Mouse (Mus musculus): ENCODE measurements around the gene Wdr25. TPM values are rescaled to one million over a fixed set of nuclear protein-coding genes. Genes with fewer than 3 reads are reported as not detected.

Gene Wdr25
- polyA plus RNA-seq, 1 experiment, result 6.4 TPM

DNA sequence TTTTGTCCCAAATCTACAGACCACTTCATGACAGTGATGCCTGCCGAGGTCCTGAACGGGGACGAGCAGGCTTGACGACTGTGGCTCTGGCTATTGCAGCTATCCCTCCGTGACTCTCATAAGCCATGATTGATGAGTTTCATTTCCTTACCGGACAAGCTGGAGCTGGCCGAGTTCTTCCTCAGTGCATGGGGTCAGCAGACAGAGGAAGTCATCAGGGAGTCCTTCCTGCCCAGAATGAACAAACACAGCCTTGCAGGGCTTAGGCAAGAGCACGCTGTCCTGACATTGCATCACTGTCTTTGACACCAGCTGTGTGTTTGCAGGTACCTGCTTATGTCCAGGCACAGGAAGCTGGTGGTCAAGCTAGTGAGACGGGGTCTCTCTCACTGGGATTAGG lies 97.0 kb downstream of the Wdr25 start:
- Histone ChIP-seq H3K4me3 (ENCODE audit: extremely low read depth, insufficient read depth, insufficient read length) (no peak overlapping the region), H3K27me3 (ENCODE audit: control insufficient read depth, insufficient read depth, low read length) (no peaks in the 10 kb centered on the region), H3K27ac (ENCODE audit: insufficient read depth, low read length) (no peak overlapping the region), H3K4me1 (ENCODE audit: control insufficient read depth, insufficient read depth, insufficient read length) (peaks cover 6% of the 10 kb centered on the region; the same call in 1 of the 2 replicates), H3K36me3 (ENCODE audit: control insufficient read depth, insufficient read depth, low read length) (no peaks in the 10 kb centered on the region)
- WGBS, result 49% methylated on average over 9 of the region's 9 CpGs
- TF ChIP-seq POLR2A (IDR thresholded peaks at IDR 0.05; ENCODE audit: low read depth, low read length) (no peak), CTCF (IDR thresholded peaks at IDR 0.05; ENCODE audit: extremely low read depth, insufficient read depth, insufficient read length, insufficient replicate concordance) (no peak)
- no peak for DNase-seq (ENCODE audit: low read depth in 1 of 2, low spot score in 2 of 2)

DNA sequence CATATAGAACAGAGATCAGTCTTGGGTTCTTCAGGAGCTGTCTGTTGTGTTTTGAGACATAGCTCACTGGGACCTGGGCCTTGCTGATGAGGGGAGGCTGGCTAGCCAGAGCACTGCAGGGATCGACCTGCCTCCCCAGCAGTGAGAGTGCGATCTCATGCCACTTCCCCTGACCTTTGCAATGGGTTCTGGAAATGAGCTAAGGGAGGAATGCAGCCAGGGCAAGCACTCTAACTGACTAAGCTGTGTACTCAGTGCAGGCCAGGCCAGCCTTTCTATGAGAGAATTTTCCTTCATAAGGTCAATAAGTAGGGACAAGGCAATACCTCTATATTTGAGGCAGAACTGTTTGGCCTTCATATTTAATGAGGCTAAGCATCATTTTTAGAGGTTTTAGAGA lies 99.6 kb downstream of the Wdr25 start:
- no peak overlapping the region for H3K27ac ChIP-seq (ENCODE audit: insufficient read depth, low read length)
- 84% methylated on average over 2 of the region's 2 CpGs for WGBS
- no peaks in the 10 kb centered on the region for H3K36me3 ChIP-seq (ENCODE audit: control insufficient read depth, insufficient read depth, low read length)
- no peak overlapping the region for H3K4me3 ChIP-seq (ENCODE audit: extremely low read depth, insufficient read depth, insufficient read length)
- TF ChIP-seq CTCF (IDR thresholded peaks at IDR 0.05; ENCODE audit: extremely low read depth, insufficient read depth, insufficient read length, insufficient replicate concordance), result no peak
- H3K4me1 ChIP-seq (ENCODE audit: control insufficient read depth, insufficient read depth, insufficient read length), result peaks cover 6% of the 10 kb centered on the region; the same call in 1 of the 2 replicates
- no peak for DNase-seq (ENCODE audit: low read depth in 1 of 2, low spot score in 2 of 2)
- H3K27me3 ChIP-seq (ENCODE audit: control insufficient read depth, insufficient read depth, low read length), result no peaks in the 10 kb centered on the region

DNA sequence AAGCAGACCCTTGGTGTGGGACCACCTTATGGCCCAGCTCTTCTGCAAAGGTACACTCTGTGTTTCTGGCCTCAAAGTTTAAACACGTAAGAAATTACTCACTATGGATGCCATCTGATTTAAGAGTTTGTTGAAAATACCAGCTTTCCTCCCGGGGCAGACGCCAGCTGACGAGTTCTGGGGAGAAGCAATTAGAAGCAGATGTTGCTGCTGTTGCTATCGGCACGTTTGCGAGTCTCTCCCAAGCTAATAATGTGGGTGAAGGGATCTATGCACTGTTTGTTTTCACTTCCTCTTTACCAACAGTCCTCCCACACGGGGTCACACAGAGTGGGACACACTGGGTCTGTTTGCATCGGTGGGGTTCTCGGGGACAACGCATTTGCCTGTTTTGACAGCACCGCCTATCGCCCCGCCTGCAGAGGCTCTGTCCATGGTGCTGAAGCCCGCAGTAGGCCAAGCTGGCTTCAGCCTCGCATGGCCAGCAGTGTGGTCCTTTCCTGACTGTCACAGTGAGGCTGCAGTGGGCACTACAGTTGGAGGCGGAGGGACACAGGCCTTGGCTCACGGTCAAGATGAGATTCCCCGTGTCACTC lies 101.1 kb downstream of the Wdr25 start:
- Histone ChIP-seq H3K36me3 (ENCODE audit: control insufficient read depth, insufficient read depth, low read length) (no peaks in the 10 kb centered on the region), H3K27ac (ENCODE audit: insufficient read depth, low read length) (no peak overlapping the region), H3K27me3 (ENCODE audit: control insufficient read depth, insufficient read depth, low read length) (no peaks in the 10 kb centered on the region), H3K4me3 (ENCODE audit: extremely low read depth, insufficient read depth, insufficient read length) (no peak overlapping the region), H3K4me1 (ENCODE audit: control insufficient read depth, insufficient read depth, insufficient read length) (peaks cover 6% of the 10 kb centered on the region; the same call in 1 of the 2 replicates)
- no peak for TF ChIP-seq CTCF (IDR thresholded peaks at IDR 0.05; ENCODE audit: extremely low read depth, insufficient read depth, insufficient read length, insufficient replicate concordance)
- TF ChIP-seq POLR2A (IDR thresholded peaks at IDR 0.05; ENCODE audit: low read depth, low read length), result no peak
- 8% methylated on average over 19 of the region's 19 CpGs for WGBS
- DNase-seq (ENCODE audit: low read depth in 1 of 2, low spot score in 2 of 2), result peak; percentile 27 to 52

DNA sequence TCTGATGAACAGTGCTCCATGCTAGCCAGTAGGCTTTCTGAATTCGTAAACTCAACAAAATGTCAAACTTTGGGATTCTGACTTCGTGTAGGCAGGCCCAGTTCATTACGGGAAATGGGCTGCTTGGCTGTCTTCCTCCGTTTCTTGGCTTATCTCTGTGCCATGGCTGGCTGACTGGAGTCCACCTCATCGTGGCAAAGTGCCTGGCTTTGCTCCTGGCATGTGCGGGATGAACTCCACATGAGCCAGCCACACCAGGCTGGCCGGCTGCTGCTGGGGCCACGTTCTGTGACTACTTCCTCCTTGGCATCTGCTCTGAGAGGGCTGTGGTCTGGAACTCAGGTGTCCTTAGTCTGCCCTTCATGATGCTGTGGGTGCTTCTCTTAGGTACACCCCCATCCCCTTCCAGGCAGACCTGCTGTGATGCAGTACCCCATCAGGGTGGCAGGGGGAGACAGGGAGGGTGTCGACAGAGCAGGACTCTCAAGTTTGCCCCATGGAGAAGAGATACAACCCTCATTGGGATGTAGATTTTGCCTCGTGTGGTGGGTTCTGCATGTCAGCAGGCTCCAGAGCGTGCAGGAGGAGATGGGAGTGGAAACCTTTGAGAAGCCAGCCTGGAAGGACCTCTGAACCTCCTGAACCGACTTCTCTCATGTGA lies 102.7 kb downstream of the Wdr25 start:
- Histone ChIP-seq H3K27ac (ENCODE audit: insufficient read depth, low read length) (no peak overlapping the region), H3K36me3 (ENCODE audit: control insufficient read depth, insufficient read depth, low read length) (no peaks in the 10 kb centered on the region), H3K27me3 (ENCODE audit: control insufficient read depth, insufficient read depth, low read length) (no peaks in the 10 kb centered on the region), H3K4me1 (ENCODE audit: control insufficient read depth, insufficient read depth, insufficient read length) (peaks cover 6% of the 10 kb centered on the region; the same call in 1 of the 2 replicates), H3K4me3 (ENCODE audit: extremely low read depth, insufficient read depth, insufficient read length) (no peak overlapping the region)
- 84% methylated on average over 12 of the region's 12 CpGs for WGBS
- DNase-seq (ENCODE audit: low read depth in 1 of 2, low spot score in 2 of 2), result no peak
- TF ChIP-seq POLR2A (IDR thresholded peaks at IDR 0.05; ENCODE audit: low read depth, low read length), result no peak
- TF ChIP-seq CTCF (IDR thresholded peaks at IDR 0.05; ENCODE audit: extremely low read depth, insufficient read depth, insufficient read length, insufficient replicate concordance), result no peak

DNA sequence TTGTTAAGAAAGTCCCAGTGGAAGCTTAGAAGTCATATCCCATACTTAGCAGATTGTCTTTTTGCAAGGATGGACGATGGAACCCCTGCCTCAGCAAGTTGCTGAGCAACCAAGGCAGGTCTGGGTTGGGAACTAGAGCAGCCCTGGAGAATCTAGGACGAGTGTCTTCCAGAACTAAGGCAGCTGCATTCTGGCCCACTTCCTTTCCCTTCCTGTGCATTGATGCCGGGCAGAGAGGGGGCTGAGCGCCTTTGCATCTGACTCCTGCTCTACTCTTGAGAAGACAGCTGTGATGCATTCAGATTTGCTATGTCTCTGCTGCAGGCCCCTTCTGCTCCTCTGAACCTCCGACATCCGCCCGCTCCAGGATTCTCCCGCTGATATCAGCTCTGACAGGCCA lies 103.8 kb downstream of the Wdr25 start:
- 80% methylated on average over 8 of the region's 8 CpGs for WGBS
- Histone ChIP-seq H3K4me1 (ENCODE audit: control insufficient read depth, insufficient read depth, insufficient read length) (peaks cover 6% of the 10 kb centered on the region; the same call in 1 of the 2 replicates), H3K27me3 (ENCODE audit: control insufficient read depth, insufficient read depth, low read length) (no peaks in the 10 kb centered on the region), H3K27ac (ENCODE audit: insufficient read depth, low read length) (no peak overlapping the region), H3K4me3 (ENCODE audit: extremely low read depth, insufficient read depth, insufficient read length) (no peak overlapping the region), H3K36me3 (ENCODE audit: control insufficient read depth, insufficient read depth, low read length) (no peaks in the 10 kb centered on the region)
- DNase-seq (ENCODE audit: low read depth in 1 of 2, low spot score in 2 of 2), result no peak
- no peak for TF ChIP-seq CTCF (IDR thresholded peaks at IDR 0.05; ENCODE audit: extremely low read depth, insufficient read depth, insufficient read length, insufficient replicate concordance)
- no peak for TF ChIP-seq POLR2A (IDR thresholded peaks at IDR 0.05; ENCODE audit: low read depth, low read length)

DNA sequence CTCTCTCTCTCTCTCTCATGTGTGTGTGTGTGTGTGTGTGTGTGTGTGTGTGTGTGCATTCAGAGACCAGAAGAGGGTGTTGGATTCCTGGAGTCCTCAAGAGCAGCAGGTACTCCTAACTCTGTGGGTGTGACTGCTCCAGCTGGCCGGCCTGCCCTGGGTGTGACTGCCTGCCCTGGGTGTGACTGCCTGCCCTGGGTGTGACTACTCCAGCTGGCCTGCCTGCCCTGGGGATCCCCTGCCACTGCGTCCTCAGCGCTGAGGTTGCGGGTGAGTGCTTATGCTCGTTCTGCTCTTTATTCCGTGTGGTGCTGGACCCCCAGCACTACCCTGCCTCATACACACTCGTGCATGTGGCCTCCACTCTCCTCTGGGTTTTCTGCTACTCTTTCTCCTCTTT lies 109.5 kb downstream of the Wdr25 start:
- DNase-seq (ENCODE audit: low read depth in 1 of 2, low spot score in 2 of 2), result no peak
- no peaks in the 10 kb centered on the region for H3K36me3 ChIP-seq (ENCODE audit: control insufficient read depth, insufficient read depth, low read length)
- no peaks in the 10 kb centered on the region for H3K27me3 ChIP-seq (ENCODE audit: control insufficient read depth, insufficient read depth, low read length)
- no peaks in the 10 kb centered on the region for H3K4me1 ChIP-seq (ENCODE audit: control insufficient read depth, insufficient read depth, insufficient read length)
- 84% methylated on average over 7 of the region's 7 CpGs for WGBS
- no peak overlapping the region for H3K4me3 ChIP-seq (ENCODE audit: extremely low read depth, insufficient read depth, insufficient read length)
- H3K27ac ChIP-seq (ENCODE audit: insufficient read depth, low read length), result no peak overlapping the region
- no peak for TF ChIP-seq CTCF (IDR thresholded peaks at IDR 0.05; ENCODE audit: extremely low read depth, insufficient read depth, insufficient read length, insufficient replicate concordance)
- TF ChIP-seq POLR2A (IDR thresholded peaks at IDR 0.05; ENCODE audit: low read depth, low read length), result no peak

DNA sequence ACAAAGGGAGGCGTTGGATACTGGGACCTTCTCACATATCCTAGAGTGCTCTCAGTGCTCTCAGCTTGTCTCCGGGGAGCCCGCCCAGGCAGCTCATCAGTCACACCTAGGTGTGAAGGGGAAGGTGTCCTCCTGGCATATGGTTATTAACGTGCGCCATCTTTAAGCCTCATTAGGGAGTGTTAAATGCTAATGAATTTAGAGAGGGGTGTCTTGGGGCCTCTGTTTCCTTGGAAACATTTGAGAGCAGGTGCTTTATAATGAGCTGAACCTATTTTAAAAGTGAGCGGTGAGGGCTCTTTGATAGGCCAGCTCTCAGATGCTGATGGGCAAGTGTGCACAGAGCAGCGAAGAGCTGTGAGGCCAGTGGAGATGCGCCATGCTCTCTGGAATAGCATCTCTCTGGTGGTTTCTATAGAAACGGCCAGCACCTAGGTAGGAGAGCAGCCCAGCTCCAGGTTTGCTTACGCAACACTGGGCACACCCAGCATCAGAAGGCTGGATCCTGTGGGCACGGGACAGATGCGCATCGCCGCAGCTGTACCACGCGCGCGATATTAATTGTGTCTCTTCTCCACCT lies 116.7 kb downstream of the Wdr25 start:
- DNase-seq (ENCODE audit: low read depth in 1 of 2, low spot score in 2 of 2), result no peak
- no peaks in the 10 kb centered on the region for H3K36me3 ChIP-seq (ENCODE audit: control insufficient read depth, insufficient read depth, low read length)
- WGBS, result 92% methylated on average over 18 of the region's 18 CpGs
- H3K4me1 ChIP-seq (ENCODE audit: control insufficient read depth, insufficient read depth, insufficient read length), result no peaks in the 10 kb centered on the region
- H3K4me3 ChIP-seq (ENCODE audit: extremely low read depth, insufficient read depth, insufficient read length), result no peak overlapping the region
- no peaks in the 10 kb centered on the region for H3K27me3 ChIP-seq (ENCODE audit: control insufficient read depth, insufficient read depth, low read length)
- TF ChIP-seq CTCF (IDR thresholded peaks at IDR 0.05; ENCODE audit: extremely low read depth, insufficient read depth, insufficient read length, insufficient replicate concordance) (no peak), POLR2A (IDR thresholded peaks at IDR 0.05; ENCODE audit: low read depth, low read length) (no peak)
- no peak overlapping the region for H3K27ac ChIP-seq (ENCODE audit: insufficient read depth, low read length)
